Mouse (Mus musculus): Measurements from ENCODE around the gene Sun3.

The Sun3 gene

DNA sequence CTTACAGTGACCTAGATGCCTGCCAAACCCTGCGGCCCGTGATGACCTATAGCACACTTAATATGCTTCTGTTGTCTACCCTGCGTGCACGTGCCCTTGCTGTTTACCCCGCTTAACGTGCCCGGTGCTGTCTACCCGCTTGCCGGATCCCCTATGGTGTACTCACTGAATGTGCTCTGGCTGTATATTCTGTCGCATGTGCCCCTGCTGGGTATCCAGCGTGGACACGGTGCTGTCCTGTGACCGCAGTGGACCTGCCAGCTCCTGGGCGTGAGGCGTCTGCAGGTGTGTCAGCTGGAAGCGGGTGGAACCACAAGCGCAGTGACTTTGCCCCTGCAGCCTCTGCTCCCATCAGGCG lies at the start of gene Sun3:
Gene Sun3, minus strand, starts transcription at position 289 of the 358 bp plus-strand sequence.
- DNase-seq = peak in 1 of 2 experiments; percentile 54

- no peak for DNase-seq
Observed at GRCm38 (mm10) chr11:9076444-9076843, 27.7 kb upstream of the Sun3 start.

DNA sequence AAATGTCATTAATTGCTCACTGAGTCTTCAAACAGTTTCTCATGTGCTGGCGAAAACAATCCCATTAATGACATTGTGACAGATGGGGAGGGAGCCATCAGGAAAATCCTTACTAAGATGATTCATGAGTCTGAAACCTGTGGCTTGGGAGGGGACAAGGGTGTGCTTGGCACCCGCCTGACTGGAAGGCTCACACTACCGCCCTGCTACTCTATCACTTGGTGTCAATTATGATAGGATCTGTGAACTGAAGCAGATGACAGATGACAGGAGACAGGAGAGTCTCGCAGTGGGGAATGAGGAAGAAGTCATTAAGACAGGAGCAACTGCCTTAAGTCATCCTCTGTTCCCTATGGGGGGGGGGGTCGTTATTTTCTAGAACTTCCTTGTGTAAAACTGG lies 11.7 kb upstream of the Sun3 start:
- DNase-seq = no peak

DNA sequence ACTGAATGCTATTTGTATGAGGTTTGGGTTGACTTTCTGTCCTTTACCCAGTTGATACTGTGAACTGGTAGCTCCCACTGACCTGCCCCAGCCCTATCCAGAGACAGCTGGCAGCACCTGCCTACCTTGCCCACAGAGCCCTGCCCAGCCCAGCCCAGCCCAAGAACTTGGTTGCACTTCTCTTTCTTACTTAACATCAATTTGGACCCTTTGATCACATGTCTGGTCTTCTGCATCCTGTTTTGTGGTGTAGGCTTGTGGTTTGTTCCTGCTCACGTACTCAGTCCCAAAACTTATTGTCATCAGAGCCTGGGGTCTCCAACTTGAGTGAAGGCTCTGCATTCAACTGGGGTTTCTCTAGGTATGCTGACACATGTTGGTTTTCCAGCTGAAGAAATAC lies 11.2 kb upstream of the Sun3 start:
- no peak for DNase-seq

DNA sequence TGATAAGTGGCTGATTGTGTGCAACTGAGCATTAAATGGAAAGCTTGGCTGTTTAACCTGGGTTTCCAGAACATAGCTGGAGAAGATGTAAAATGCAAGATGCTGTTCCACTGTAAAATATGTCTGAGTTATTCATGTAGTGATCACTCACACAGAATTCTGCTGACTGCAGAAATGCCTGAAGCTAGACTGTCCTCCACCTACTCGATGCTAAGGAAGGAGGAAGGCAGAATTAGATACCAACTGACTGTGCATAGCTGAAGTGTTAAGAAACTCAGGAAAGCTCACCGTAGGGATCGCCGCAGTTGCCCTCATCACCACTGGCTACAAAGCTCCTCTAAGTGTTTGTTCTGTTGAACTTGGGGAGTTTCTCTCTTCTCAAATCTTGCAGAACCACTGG lies 8.9 kb upstream of the Sun3 start:
- no peak for DNase-seq

DNA sequence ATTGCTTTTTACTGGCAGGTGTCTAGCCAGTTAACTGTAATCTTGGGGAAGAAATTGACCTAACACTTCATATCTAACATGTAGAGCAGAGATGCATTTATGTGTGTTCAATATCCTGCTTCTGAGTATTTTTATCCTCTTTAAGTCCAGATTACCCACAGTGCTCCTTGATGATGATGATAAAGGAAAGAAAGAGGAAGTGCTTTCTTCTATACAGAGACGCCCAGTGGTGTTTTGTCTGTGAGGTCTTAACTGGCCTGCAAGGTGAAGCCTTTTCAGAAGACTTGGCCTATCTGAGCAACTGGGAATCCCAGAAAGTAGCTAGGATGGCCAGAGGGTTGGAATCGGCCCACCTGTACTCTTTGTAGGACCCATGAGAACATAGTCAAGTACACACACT lies 8.1 kb upstream of the Sun3 start:
- no peak for DNase-seq

DNA sequence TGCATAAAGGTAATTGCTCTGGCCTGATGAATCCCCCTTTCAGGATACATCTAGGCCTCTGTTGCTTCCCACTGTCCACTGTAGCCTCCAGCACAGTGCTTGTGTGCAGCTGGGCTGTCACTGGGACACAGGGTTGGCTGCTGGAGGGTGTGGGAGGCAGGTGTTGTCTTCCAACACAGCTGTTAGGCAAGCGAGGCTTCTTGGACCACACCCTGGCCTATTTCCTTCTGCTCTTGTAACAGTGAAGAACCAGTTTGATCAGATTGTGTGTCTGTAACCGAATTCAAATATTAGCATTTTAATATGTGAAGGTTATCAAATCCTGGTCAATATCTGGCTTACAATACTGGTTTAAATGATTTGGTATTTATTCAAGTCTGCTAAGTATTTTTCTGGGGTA lies 3.1 kb upstream of the Sun3 start:
- DNase-seq = no peak

DNA sequence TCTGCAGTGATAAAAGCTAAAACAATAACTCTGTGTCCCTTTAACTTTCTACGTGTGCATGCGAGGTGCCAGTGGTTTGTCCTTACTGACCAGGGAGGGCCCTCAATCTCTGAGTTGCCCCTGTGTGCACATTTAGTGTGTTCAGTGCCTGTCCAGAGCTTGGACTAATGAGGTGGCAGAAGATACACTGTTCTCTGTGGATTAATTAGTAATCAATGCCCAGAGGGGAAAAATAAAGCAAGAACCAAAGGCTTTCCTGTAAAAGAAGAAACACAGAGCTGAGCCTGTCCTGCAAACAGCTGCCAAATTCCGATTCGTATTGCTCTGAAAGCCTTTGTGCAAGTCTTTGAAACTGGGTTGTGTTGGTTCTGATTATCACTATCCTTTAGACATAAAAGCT lies 1.4 kb upstream of the Sun3 start:
- DNase-seq = no peak

GRCm38 (mm10) chr11:9048011-9048702 lies 634 bp downstream of the Sun3 start, which contains the start of gene Gm11992:
Gene Gm11992 (plus strand): TSS chr11:9048594.
- DNase-seq = peak; percentile 91 to 94

- DNase-seq = no peak
Observed at GRCm38 (mm10) chr11:9047044-9047443, 1.7 kb downstream of the Sun3 start.

- no peak for DNase-seq
Observed at GRCm38 (mm10) chr11:9046546-9046945, 2.2 kb downstream of the Sun3 start.

DNA sequence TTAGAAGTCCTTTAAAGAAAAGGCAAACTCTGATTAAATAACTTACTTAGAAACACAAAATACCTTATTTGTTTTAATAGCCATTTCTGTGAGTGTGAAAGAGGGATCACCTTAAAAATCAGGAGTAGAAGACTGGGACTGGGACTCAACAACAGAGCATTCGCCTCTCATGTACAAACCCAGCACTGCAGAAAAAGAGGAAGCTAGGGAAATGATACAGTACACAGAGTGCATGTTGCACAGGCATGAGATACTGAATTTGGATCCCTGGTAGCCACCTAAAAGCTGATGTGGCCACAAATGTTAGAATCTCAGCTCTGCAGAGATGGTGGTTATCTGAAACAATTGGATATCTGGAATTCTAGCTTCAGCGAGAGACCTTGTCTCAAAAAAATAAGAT lies 17.3 kb downstream of the Sun3 start:
- no peak for DNase-seq

- no peak for DNase-seq
Observed at GRCm38 (mm10) chr11:9025211-9025610, 23.6 kb downstream of the Sun3 start.

DNA sequence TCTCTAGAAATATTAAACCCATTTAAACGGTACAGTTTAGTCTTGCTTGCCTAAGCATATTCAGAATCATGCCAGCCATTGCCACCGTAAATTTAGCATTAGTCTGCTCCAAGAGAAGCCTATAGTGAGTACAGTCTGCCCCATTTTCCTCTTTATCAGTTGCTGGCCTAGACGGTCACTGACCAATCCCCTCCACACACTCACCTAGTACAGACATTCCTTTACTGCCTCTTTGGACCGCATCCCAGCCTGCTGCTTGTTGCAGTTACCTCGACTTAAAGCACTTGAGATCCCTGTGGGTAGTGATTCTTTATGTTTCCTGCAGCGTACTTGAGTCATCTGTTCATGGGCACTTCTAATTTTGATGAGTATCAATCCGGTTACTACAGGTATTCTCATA lies 24.0 kb downstream of the Sun3 start:
- DNase-seq = no peak

DNA sequence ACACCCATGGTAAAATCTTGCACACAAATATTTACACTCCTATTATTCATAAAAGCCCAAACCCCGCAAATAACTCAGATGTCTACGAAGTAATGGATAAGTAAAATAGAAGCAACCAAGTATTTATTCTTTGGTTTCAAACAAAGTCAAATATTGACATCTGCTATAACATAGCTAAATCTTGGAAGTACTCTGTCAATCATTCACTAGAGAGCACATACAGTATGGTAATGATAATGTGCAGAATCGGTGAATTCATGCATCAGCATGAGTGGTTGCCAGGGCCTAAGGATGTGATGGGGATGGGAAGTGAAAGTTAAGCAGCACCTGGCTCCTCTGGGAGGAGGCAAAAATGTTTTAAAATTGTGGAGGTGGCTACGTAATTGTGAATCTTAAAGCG lies 28.6 kb downstream of the Sun3 start:
- no peak for DNase-seq

DNA sequence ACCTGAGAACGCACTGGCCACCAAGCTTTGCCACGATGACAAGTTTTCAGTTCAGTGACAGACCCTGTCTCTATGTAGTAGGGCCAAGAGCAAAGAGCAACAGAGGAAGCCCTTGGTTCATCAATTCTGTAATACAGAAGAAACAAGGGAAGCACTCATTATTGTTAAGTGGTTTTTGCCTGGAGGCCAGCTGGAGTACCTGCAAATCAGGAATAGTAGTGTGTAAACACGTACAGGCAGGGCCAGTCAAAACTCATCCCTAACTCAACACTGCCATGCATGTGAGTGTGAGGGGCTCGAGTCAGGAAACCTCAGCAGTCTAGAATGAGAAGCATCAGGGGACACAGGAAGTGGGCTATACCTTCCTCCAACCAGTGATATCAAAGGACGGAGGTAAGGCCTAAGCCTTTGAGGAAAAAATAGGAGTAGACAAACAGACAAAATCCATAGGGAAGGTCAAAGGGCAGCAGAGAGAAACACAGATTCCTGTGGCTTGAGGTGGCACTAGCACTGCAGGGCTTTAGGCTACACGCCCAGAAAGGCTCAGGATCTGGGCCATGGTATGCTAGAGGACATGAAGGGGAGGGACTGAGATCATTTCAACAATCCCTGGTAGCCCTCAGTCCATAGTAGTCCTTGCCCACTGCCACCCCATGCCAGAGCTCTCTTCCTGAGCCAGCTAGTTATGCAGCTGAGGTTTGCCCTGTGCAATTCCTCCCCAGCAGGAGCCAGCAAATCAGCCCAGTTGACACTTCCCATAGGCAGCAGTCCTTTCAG lies 30.1 kb downstream of the Sun3 start:
- no peak for DNase-seq

GRCm38 (mm10) chr11:9014740-9015139 lies 34.1 kb downstream of the Sun3 start:
- no peak for DNase-seq

- no peak for DNase-seq
Observed at GRCm38 (mm10) chr11:9011348-9011747, 37.4 kb downstream of the Sun3 start.

GRCm38 (mm10) chr11:9010853-9011339 lies 37.9 kb downstream of the Sun3 start, which contains the start of gene Hus1:
Gene Hus1 (minus strand): TSS chr11:9011191.
- peak; percentile 92 to 94 for DNase-seq

DNA sequence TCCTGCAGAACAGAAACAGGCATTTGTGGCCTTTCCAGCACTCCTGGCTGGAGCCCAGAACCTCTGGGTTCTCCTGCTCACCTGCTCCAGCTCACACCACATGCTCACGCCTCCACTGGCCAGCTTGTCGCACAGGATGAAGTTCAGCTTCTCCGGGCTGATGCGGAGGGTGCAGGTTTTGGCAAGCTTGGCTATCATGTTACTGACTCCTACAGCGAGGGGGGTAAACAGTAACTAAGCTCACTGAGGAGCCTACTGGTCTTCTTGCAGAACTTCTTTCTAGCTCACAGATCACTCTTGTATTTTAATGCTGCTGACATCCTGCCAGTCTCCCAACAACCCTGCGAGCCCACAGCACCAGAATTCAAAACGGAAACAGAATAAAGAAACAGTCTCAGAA lies 38.4 kb downstream of the Sun3 start:
- DNase-seq = peak; percentile 55 to 76

- DNase-seq = no peak
Observed at GRCm38 (mm10) chr11:9008761-9009160, 40.0 kb downstream of the Sun3 start.

DNA sequence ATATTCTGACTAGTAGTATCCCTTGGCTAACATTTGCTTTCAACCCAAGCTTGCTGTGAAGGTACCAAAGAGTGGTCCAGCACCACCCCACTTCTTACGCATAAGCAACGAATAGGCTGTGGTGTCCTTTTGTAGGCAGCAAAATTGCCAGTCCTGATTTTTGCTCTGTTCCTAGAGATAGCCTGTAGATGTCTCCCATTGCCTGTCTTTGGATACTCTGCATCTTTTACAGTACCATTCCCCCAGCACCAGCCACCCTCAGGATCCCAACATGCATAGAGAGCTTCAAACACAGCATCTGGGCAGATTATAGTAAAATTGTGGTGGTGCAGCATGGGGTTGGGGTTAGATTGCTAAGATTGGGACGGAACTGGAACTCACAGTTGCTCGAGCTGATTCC lies 60.7 kb downstream of the Sun3 start:
- no peak for DNase-seq

DNA sequence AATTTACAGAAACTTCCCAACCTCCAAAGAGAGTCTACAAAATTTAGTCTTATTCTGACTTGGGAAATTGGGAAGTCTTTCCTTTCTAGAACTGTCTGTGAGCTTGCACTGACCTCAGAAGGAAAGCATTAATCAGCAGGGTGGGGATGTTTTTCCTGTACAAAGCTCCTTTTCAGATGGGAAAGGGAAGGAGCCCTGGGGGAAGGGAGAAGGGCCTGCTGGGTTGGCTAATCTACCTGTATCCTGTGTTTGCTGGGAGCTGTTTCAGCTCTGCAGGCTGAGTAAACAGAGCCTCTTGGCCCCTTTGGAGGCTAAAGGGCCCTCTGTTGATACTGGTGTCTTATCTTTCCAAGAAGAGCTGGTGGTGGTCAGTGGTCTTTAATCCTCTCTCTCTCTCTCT lies 62.7 kb downstream of the Sun3 start:
- peak; percentile 14 to 41 for DNase-seq

DNA sequence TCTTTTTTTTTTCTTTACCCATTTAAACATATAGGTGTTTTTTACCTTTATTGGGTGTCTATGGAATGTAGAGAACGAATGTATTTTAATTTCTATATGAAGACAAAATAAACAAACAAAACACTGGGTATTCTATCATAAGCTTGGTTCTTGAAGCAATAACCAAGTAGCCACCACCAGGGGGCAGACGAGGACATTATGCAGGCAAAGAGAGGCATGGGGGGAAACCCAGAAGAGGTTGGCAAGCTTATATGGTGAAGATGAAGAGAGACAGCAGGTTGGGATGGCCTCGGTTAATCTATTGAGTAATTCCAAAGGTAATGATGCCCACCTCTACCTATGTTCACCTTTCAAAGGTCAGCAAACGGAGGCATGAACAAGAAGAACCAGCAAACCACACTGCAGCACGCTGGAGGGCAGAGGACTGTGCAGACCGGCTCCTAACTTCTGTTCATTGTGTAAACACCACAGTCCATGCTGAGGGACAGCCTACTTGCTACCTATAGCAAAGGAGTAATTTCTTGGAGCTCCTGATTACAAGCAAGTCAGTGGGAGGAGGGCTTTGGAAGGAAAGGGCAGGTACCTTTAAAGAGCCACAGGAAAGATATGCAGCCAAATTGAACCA lies 65.4 kb downstream of the Sun3 start:
- DNase-seq = peak; percentile 89
